Mouse (Mus musculus) forebrain, embryonic 14.5 days (tissue): ENCODE measurements around the gene Cep19. TPM values are rescaled to one million over a fixed set of nuclear protein-coding genes. Genes with fewer than 3 reads are reported as not detected.
A peak's percentile ranks its signal among the peaks of the same experiment; 100 is the strongest.

ENCODE experiments used
- ATAC-seq: fragments of 200-750 bp; cut with Nextera tagmentation; 2 replicates; pipeline ENCODE4 v1.8.0; 2017; ENCODE audit warnings: mild to moderate bottlenecking, moderate library complexity
- DNase-seq: peaks from one replicate; pipeline ENCODE4 v3.0.0-alpha.2; 2015; ENCODE audit warnings: low spot score
- H3K27ac ChIP-seq: fragments of 300-500 bp; sonication (generic); 2 replicates; pipeline ENCODE4 v1.5.1; 2014; ENCODE audit warnings: low read depth, mild to moderate bottlenecking, control low read depth, low read length, moderate library complexity
- H3K27me3 ChIP-seq: fragments of 300-500 bp; sonication (generic); replicated peaks from 2 replicates; pipeline ENCODE4 v1.6.1; 2014; ENCODE audit warnings: low read length, control low read depth, mixed read lengths; ENCODE audit not compliant: control insufficient read depth, insufficient read depth
- H3K36me3 ChIP-seq: fragments of 300-500 bp; sonication (generic); 2 replicates; pipeline ENCODE4 v1.6.1; 2014; ENCODE audit warnings: low read length, control low read depth; ENCODE audit not compliant: control insufficient read depth, insufficient read depth
- H3K4me1 ChIP-seq: fragments of 300-500 bp; sonication (generic); 2 replicates; pipeline ENCODE4 v1.6.1; 2014; ENCODE audit warnings: antibody characterized with exemption, low read length, control low read depth; ENCODE audit not compliant: control insufficient read depth, insufficient read depth
- H3K4me2 ChIP-seq: fragments of 300-500 bp; sonication (generic); 2 replicates; pipeline ENCODE4 v1.6.1; 2014; ENCODE audit warnings: mild to moderate bottlenecking, control low read depth, low read length
- H3K4me3 ChIP-seq: fragments of 300-500 bp; sonication (generic); 2 replicates; pipeline ENCODE4 v1.5.1; 2014; ENCODE audit warnings: low read depth, low read length, control low read depth
- H3K9ac ChIP-seq: fragments of 300-500 bp; sonication (generic); 2 replicates; pipeline ENCODE4 v1.6.1; 2014; ENCODE audit warnings: mild to moderate bottlenecking, low read length, control low read depth, moderate library complexity
- H3K9me3 ChIP-seq: fragments of 300-500 bp; sonication (generic); replicated peaks from 2 replicates; pipeline ENCODE4 v1.6.1; 2016; ENCODE audit warnings: low read length, control low read depth, mixed read lengths; ENCODE audit not compliant: control insufficient read depth
- WGBS: fragments of 180-500 bp; shearing (Covaris S2); extraction: QIAGEN DNeasy Blood & Tissue Kit; methylation state at CpG from one replicate; pipeline ENCODE4 v1.1.7; 2014; 5-methylcytosine and 5-hydroxymethylcytosine counted together
- polyA plus RNA-seq: library from polyadenylated mRNA; unstranded; fragments of >200 nt; fragmentation: Nextera tagmentation; extraction: Ambion mirVana; gene quantifications from 2 replicates; pipeline ENCODE4 v1.2.1, GENCODE M21; 2014

Gene Cep19
- polyA plus RNA-seq, 1 experiment from 2014 or later: 49.8 TPM

DNA sequence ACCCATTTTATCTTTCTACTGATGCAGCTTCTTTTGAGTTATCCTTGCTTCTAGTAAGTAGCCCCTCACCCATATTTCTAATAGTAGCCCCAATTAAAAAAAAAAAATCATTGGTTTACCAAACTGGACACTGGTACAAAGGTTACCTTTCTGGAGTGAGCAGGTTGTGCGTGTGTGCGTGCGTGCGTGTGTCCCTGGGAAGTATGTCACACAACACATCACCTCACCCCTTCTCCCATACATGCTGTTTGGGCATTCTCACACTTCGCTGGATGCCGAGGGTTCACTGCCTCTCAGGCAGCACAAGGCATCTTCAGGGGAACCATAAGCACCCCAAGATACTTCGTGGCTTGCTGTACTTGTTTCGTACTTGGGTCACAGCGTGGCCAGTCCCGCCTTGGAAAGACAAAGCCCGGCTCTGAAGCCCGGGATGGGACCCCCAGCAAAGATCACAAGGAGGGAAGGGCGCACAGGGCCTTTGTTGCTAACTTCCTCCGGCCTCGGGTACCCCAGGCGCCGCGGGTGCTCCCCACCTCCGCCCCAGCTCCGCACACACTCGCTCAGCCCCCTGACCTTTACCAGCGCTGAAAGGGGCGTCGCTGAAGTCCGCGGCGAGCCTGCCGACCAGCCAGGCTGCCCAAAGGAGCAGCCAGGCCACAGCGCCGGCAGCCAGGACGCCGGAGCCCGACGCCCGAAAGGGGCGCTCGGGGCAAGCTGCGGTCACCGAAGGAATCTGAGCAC is 533 bp upstream of the Cep19 start:
- Histone ChIP-seq H3K27ac (peak overlapping the region; percentile 71; the same call in 1 of the 2 replicates), H3K9me3 (no peaks in the 10 kb centered on the region), H3K36me3 (peaks cover 22% of the 10 kb centered on the region), H3K4me1 (peaks cover 10% of the 10 kb centered on the region), H3K9ac (peak overlapping the region; percentile 96), H3K4me2 (peak overlapping the region; percentile 84), H3K4me3 (peak overlapping the region; percentile 95), H3K27me3 (no peaks in the 10 kb centered on the region)
- DNase-seq (peak; percentile 35), ATAC-seq (peak; percentile 71)
- under 1% methylated on average over 39 of the region's 39 CpGs for WGBS

DNA sequence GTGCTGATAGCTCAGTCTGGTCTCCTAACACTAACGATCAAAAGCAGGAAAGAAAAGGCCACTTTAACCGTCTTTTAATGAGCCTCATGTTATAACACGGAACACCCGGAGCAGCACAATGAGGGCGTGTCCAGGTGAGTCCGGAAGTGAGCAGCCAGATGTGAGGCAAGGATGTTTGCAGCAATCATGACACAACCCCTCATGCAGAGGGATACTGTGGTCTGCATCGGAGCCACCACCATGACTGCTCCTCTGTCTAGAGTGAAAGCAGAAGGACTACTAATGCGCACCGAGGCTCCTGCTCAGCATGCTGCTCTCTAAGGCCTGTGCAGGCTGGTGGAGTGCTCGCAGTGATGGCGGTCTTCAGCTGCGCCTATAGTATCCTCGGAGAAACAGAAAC is 2.7 kb downstream of the Cep19 start:
- no peak overlapping the region for H3K4me3 ChIP-seq
- H3K4me2 ChIP-seq: no peak overlapping the region
- H3K27me3 ChIP-seq: no peaks in the 10 kb centered on the region
- no peak overlapping the region for H3K27ac ChIP-seq
- 85% methylated on average over 13 of the region's 13 CpGs for whole genome bisulfite sequencing
- DNase-seq (no peak), ATAC-seq (no peak)
- H3K4me1 ChIP-seq: peaks cover 10% of the 10 kb centered on the region
- no peak overlapping the region for H3K9ac ChIP-seq
- peaks cover 23% of the 10 kb centered on the region for H3K36me3 ChIP-seq
- H3K9me3 ChIP-seq: no peaks in the 10 kb centered on the region

DNA sequence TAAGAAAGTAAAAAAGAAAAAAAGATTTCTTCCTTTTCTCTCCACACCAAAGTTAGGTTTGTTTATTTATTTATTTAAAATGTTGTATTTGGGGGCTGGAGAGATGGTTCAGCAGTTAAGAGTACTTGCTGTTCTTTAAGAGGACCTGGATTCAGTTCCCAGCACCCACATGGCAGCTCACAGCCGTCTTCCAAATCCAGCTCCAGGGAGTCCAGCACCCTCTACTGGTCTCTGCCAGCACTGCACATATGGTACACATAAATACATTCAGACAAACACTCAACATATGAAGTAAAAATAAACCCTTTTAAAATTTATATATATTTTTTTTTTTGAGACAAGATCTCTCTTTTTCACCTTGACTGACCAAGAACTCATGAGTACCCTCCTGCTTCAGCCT is 6.1 kb downstream of the Cep19 start:
- Histone ChIP-seq H3K4me1 (no peaks in the 10 kb centered on the region), H3K9ac (no peak overlapping the region), H3K4me3 (no peak overlapping the region), H3K9me3 (no peaks in the 10 kb centered on the region), H3K36me3 (peaks cover 32% of the 10 kb centered on the region), H3K4me2 (no peak overlapping the region), H3K27me3 (no peaks in the 10 kb centered on the region), H3K27ac (no peak overlapping the region)
- ATAC-seq (no peak), DNase-seq (no peak)
- WGBS: 93% methylated on average over 1 of the region's 1 CpGs

DNA sequence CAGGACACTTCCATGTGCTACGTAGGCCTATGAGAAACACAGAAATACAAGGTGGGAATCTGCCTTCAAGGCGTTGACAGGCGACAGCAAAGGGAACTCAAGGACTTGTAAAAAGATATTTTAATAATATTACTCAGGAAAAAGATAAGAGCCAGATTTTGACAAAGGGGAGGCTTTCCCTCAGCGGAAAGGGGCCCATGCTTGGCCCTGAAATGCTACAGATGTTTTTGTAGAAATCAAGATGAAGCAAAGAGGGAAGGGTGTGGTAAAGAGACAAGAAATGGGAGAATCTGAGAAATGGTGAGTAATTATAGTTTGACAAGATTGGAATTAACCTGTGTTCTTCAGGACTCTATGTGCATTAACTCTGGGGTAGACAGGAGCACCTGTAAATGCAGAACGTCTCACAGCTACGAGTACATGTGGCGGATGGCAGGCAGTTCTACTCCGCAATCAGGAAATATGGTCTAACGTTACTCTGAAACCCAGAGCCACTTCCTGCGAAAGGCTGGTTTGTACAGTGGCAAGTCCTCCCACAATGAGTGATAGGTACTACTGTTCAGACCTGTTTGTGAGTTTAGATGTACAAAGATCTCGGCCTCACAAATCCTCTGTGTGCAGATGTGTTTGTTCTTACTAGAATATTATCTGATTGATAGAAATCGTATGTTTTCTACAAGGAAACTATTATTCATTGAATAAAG is 7.9 kb downstream of the Cep19 start:
- Histone ChIP-seq H3K27ac (no peak overlapping the region), H3K4me2 (no peak overlapping the region), H3K27me3 (no peaks in the 10 kb centered on the region), H3K9ac (no peak overlapping the region), H3K4me1 (no peaks in the 10 kb centered on the region), H3K36me3 (peaks cover 32% of the 10 kb centered on the region), H3K9me3 (no peaks in the 10 kb centered on the region), H3K4me3 (no peak overlapping the region)
- DNase-seq: no peak
- WGBS: 94% methylated on average over 12 of the region's 12 CpGs
- no peak for ATAC-seq

DNA sequence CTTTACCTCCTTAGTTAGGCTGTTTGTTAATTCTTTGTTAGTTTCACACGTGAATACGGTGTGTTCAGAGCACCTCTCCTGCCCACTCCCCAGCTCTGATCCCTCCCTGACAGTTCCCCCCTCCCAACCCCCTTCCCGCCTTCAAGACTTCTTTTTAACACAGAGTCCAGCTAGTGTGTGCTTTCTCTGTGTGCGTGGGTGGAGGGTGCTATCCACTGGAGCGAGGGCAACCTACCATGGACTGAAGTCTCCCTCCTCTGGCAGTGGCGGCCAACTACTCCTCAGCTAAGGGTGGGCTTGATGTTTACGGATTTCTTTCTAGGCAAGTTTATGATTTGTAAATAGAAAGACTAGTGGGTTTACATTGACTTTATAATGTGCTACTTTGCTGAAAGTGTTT is 8.6 kb downstream of the Cep19 start:
- no peaks in the 10 kb centered on the region for H3K4me1 ChIP-seq
- H3K9me3 ChIP-seq: no peaks in the 10 kb centered on the region
- DNase-seq: no peak
- no peak overlapping the region for H3K4me3 ChIP-seq
- no peak overlapping the region for H3K4me2 ChIP-seq
- H3K36me3 ChIP-seq: peaks cover 30% of the 10 kb centered on the region
- no peak overlapping the region for H3K27ac ChIP-seq
- no peak overlapping the region for H3K9ac ChIP-seq
- no peak for ATAC-seq
- 80% methylated on average over 7 of the region's 7 CpGs for WGBS
- H3K27me3 ChIP-seq: no peaks in the 10 kb centered on the region

DNA sequence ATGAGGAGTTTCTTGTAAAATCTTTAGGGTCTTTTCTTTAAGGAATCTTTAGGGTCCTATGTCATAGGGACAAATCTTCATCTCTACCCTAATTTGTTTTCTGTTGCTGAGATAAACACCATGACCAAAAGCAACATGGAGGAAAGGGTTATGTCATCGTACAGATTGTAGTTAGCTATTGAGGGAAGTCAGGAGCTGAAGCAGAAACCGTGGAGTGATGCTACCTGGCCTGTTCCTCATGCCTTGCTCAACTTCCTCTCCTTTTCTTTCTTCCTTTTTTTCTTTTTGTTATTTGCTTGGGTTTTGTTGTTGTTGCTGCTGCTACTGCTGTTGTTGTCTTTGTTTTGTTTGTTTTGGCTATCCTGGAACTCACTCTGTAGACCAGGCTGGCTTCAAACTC is 9.0 kb downstream of the Cep19 start:
- Histone ChIP-seq H3K36me3 (peaks cover 26% of the 10 kb centered on the region), H3K4me1 (no peaks in the 10 kb centered on the region), H3K4me2 (no peak overlapping the region), H3K9ac (no peak overlapping the region), H3K4me3 (no peak overlapping the region), H3K27me3 (no peaks in the 10 kb centered on the region), H3K27ac (no peak overlapping the region), H3K9me3 (no peaks in the 10 kb centered on the region)
- ATAC-seq (no peak), DNase-seq (no peak)
- 89% methylated on average over 2 of the region's 2 CpGs for WGBS

DNA sequence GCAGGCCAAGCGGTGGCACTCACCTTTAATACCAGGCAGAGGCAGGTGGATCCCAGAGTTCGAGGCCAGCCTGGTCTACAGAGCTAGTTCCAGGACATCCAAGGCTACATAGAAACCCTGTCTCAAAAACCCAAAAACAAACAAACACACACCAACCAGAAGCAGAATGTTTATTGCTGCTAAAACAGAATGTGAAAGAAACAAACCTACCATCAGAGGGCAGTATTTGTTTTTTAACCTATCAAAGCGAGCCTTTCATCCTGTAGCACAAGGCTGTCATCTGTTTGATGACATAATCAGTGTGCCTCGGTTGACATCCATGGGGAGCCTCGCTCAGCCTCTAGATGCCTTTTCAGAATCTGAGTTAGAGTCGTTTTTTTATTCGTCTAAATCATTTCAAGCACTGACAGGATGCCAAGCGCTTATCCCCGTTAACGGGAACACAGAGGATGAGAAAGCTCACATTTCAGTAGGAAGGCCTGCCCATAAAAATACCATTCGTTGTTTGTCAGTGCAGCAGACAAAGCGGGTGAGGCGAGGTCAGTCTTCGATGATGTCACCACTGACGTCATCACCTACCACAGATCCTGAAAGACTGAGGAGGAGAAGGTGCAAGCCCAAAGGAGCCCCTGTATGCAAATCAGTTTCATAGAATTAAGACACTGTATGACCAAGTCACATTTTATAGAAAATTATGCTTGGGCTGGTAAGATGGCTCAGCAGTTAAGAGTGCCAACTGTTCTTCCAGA is 11.5 kb downstream of the Cep19 start:
- Histone ChIP-seq H3K9me3 (no peaks in the 10 kb centered on the region), H3K27me3 (no peaks in the 10 kb centered on the region), H3K27ac (no peak overlapping the region), H3K4me2 (no peak overlapping the region), H3K9ac (no peak overlapping the region), H3K4me1 (no peaks in the 10 kb centered on the region), H3K4me3 (no peak overlapping the region), H3K36me3 (peaks cover 13% of the 10 kb centered on the region; the same call in 1 of the 2 replicates)
- whole genome bisulfite sequencing: 74% methylated on average over 15 of the region's 15 CpGs
- DNase-seq (peak; percentile 14), ATAC-seq (no peak)

DNA sequence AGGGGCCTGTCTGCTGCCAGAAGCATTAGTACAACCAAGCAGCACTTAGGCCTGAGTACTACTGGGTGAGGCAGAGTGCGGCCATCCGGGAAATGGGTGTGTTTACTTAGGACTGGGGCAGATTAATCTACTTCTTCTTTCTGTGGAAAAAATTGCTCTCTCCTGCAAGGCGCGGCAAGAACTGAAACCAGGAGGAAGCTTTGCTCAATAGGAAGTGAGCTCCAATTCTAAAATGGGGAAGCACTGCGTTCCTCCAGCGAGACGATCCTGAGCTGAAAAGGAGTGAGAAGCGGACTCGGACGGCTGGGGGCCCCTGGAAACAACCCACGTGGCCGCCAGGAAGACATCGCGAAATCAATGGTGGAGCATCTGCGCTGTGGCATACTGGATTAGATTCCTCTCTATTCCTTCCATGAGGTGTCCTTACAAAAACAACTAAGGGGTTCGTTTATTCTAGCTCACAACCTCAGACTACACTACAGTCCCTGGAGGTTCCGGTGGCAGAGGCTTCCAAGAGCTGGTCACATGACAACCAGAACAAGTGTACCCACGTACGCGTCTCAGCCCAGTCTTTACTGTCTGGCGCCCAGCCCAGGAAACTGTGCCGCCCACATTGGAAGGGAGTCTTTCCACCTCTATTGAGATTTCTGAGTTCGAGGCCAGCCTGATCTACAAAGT is 14.1 kb downstream of the Cep19 start:
- 67% methylated on average over 23 of the region's 23 CpGs for WGBS
- Histone ChIP-seq H3K9ac (no peak overlapping the region), H3K27me3 (no peaks in the 10 kb centered on the region), H3K4me2 (no peak overlapping the region), H3K36me3 (no peaks in the 10 kb centered on the region), H3K4me1 (no peaks in the 10 kb centered on the region), H3K4me3 (no peak overlapping the region), H3K27ac (no peak overlapping the region), H3K9me3 (no peaks in the 10 kb centered on the region)
- DNase-seq (peak; percentile 41), ATAC-seq (no peak)
